Mouse (Mus musculus): ENCODE results near the gene Nr2e1.

GRCm38 (mm10) chr10:42537571-42538316 is 45.7 kb downstream of the Nr2e1 start:
- no peak for TF ChIP-seq CTCF (IDR thresholded peaks at IDR 0.05; ENCODE audit: insufficient read depth, low read length)
- TF ChIP-seq POLR2A (IDR thresholded peaks at IDR 0.05; ENCODE audit: borderline replicate concordance, extremely low read depth, low read depth, low read length): no peak

Data from lung, adult 2 months (tissue).